Mouse (Mus musculus): ENCODE results near the gene Pkd1l1. TPM values are rescaled to one million over a fixed set of nuclear protein-coding genes. Genes with fewer than 3 reads are reported as not detected.

The Pkd1l1 gene
- polyA plus RNA-seq, 1 experiment from 2014 or later, result 0.15 TPM

DNA sequence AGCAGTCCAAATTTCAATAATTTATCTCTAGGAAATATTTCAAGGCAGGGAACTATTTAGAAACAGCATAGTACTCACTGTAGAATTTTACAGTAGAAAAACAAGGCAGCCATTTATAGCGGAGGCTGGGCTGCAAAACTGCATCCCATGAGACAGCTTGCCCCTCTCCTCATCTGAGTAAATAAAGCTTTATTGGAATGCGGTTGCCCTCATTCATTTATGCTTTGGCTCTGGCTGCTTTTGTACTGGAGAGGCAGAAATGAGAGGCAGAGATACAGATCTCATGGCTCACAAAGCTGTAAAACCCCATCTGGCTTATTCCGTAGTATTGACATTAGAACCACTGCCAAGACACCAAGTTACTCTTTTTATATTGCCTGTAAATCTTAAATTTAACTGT, 193.6 kb downstream of the Pkd1l1 start:
- no peak for DNase-seq (ENCODE audit: low spot score)
- Histone ChIP-seq H3K27me3 (replicated peaks; ENCODE audit: control insufficient read depth, insufficient read depth, low read length) (no peaks in the 10 kb centered on the region), H3K9ac (ENCODE audit: low read length) (no peak overlapping the region), H3K4me3 (ENCODE audit: low read depth, low read length) (no peak overlapping the region), H3K27ac (ENCODE audit: low read depth) (peak overlapping the region; percentile 35), H3K4me2 (ENCODE audit: low read length) (no peak overlapping the region), H3K4me1 (replicated peaks; ENCODE audit: control insufficient read depth, insufficient read depth, low read length) (peaks cover 24% of the 10 kb centered on the region), H3K9me3 (ENCODE audit: control insufficient read depth, low read length) (no peaks in the 10 kb centered on the region), H3K36me3 (ENCODE audit: control insufficient read depth, insufficient read depth, low read length) (no peaks in the 10 kb centered on the region)
- ATAC-seq (replicated peaks; ENCODE audit: low FRiP score, low TSS enrichment, low read depth), result no peak
- 30% methylated on average over 3 of the region's 3 CpGs for WGBS

Other genes with a start within 250 kb of the Pkd1l1 start
- 16.9 and 17.9 TPM in 2 replicates for gene Hus1, start 37.9 kb upstream of the Pkd1l1 start, polyA plus RNA-seq (2014; fragmentation: Nextera tagmentation; extraction: Ambion mirVana)
- 0.31 and 0.51 TPM in 2 replicates for gene Gm11992, start 75.3 kb upstream of the Pkd1l1 start, polyA plus RNA-seq (2014; fragmentation: Nextera tagmentation; extraction: Ambion mirVana)
- gene Sun3, start 75.7 kb upstream of the Pkd1l1 start, polyA plus RNA-seq (2014; fragmentation: Nextera tagmentation; extraction: Ambion mirVana), result 0.15 and 0.16 TPM in 2 replicates
- 4.7 and 6.7 TPM in 2 replicates for gene Upp1, start 144.8 kb upstream of the Pkd1l1 start, polyA plus RNA-seq (2014; fragmentation: Nextera tagmentation; extraction: Ambion mirVana)
- gene Abca13, start 218.7 kb upstream of the Pkd1l1 start, polyA plus RNA-seq (2014; fragmentation: Nextera tagmentation; extraction: Ambion mirVana), result 0.03 and 0.07 TPM in 2 replicates